Mouse (Mus musculus) MEL (cell line): Measurements from ENCODE around the gene Itga9.

ENCODE experiments used
- CTCF ChIP-seq, 3 experiments: IDR thresholded peaks in 2 of 3; conservative IDR thresholded peaks in 1 of 3; 2 replicates each; pipeline ENCODE4 v1.5.1; 2011 to 2012; ENCODE audit warnings: low read length in 3 of 3, low read depth in 2 of 3, mild to moderate bottlenecking in 2 of 3, improper control_type of control experiment in 1 of 3, inconsistent platforms in 1 of 3, mixed read lengths in 1 of 3, moderate library complexity in 1 of 3; ENCODE audit not compliant: control insufficient read depth in 1 of 3, insufficient read depth in 1 of 3, poor library complexity in 1 of 3, severe bottlenecking in 1 of 3
- GATA1 ChIP-seq: IDR thresholded peaks from 2 replicates; pipeline ENCODE4 v1.6.1; 2011; ENCODE audit warnings: low read depth, low read length, improper control_type of control experiment
- POLR2A ChIP-seq, 2 experiments: IDR thresholded peaks; 2 replicates each; pipeline ENCODE4 v1.6.1; 2011 to 2012; ENCODE audit warnings: low read length in 2 of 2, mild to moderate bottlenecking in 2 of 2, control low read depth in 1 of 2, improper control_type of control experiment in 1 of 2, low read depth in 1 of 2, moderate library complexity in 1 of 2; ENCODE audit not compliant: control insufficient read depth in 1 of 2, insufficient read depth in 1 of 2, poor library complexity in 1 of 2
- POLR2AphosphoS2 ChIP-seq: IDR thresholded peaks from 2 replicates; pipeline ENCODE4 v1.6.1; 2011; ENCODE audit warnings: low read length, improper control_type of control experiment
- POLR2AphosphoS5 ChIP-seq: IDR thresholded peaks from 2 replicates; pipeline ENCODE4 v1.6.1; 2012; ENCODE audit warnings: low read depth, borderline replicate concordance, mild to moderate bottlenecking, inconsistent platforms, low read length, moderate library complexity, mixed read lengths
- SIN3A ChIP-seq: IDR thresholded peaks from 2 replicates; pipeline ENCODE4 v1.6.1; 2012; ENCODE audit warnings: low read length, improper control_type of control experiment, inconsistent platforms
- USF2 ChIP-seq, 2 experiments: IDR thresholded peaks; 2 replicates each; pipeline ENCODE4 v1.6.1; 2011 to 2012; ENCODE audit warnings: improper control_type of control experiment in 2 of 2, low read length in 2 of 2, borderline replicate concordance in 1 of 2, inconsistent platforms in 1 of 2, low read depth in 1 of 2, mild to moderate bottlenecking in 1 of 2; ENCODE audit not compliant: insufficient read depth in 1 of 2

GRCm38 (mm10) chr9:118750828-118751227, 144.3 kb downstream of the Itga9 start:
- TF ChIP-seq POLR2A (IDR thresholded peaks at IDR 0.05; ENCODE audit: control insufficient read depth in 1 of 2, insufficient read depth in 1 of 2, low read depth in 1 of 2, low read length in 2 of 2, poor library complexity in 1 of 2) (no peak), POLR2AphosphoS2 (no peak), CTCF (IDR thresholded peaks at IDR 0.05 in 2 of 3, conservative IDR thresholded peaks at IDR 0.05 in 1 of 3; ENCODE audit: control insufficient read depth in 1 of 3, insufficient read depth in 1 of 3, low read depth in 2 of 3, low read length in 3 of 3, poor library complexity in 1 of 3, severe bottlenecking in 1 of 3) (no peak), USF2 (IDR thresholded peaks at IDR 0.05; ENCODE audit: borderline replicate concordance in 1 of 2, insufficient read depth in 1 of 2, low read depth in 1 of 2, low read length in 2 of 2) (no peak), GATA1 (no peak), POLR2AphosphoS5 (no peak), SIN3A (no peak)
